Mouse (Mus musculus): ENCODE measurements at regions not wholly inside any gene's neighbourhood (a gene's known extent, or its start where the extent isn't known, plus 50 kb on each side); places are given as distances from the start of the nearest gene placed in this dataset.

DNA sequence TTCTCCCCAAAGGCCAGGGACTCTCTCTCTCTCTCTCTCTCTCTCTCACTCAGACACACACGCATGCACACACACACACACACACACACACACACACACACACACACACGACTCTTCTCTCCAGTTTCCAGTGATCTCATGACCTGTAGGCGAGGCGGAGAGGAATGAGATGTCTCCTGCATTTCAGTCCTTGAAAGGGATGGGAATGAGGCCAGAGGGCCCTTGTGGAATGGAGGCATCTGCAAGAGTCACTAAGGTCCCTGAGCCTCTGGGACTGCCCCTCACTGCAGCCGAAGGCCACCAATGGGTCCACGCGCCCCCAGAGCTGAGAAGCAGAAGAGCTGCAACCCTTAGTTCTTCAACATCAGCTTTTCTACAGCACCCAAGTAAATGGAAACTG is 66.6 kb upstream of the Lgalsl start:
- no peak overlapping the region for H3ac ChIP-seq (ENCODE audit: control insufficient read depth, insufficient read length, low read depth)
- H3K4me3 ChIP-seq (ENCODE audit: insufficient read depth, poor library complexity, severe bottlenecking), result no peak overlapping the region
- no peak for TF ChIP-seq FOSL1 (IDR thresholded peaks at IDR 0.05; ENCODE audit: insufficient read depth, low read length, poor library complexity, severe bottlenecking)
- no peak for TF ChIP-seq USF1 (IDR thresholded peaks at IDR 0.05; ENCODE audit: low read depth)
- TF ChIP-seq CEBPB (IDR thresholded peaks at IDR 0.05; ENCODE audit: low read depth), result no peak
- no peak for TF ChIP-seq MYOD1 (IDR thresholded peaks at IDR 0.05; ENCODE audit: control insufficient read depth, insufficient read length, low read depth)
- TF ChIP-seq MYOG (IDR thresholded peaks at IDR 0.05; ENCODE audit: control insufficient read depth, extremely low read depth, insufficient read length), result no peak
- no peak for TF ChIP-seq CTCF (IDR thresholded peaks at IDR 0.05; ENCODE audit: control insufficient read depth, insufficient read depth, insufficient read length)
- no peak for TF ChIP-seq MAX (IDR thresholded peaks at IDR 0.05)
- H3K79me3 ChIP-seq (ENCODE audit: low read depth), result no peaks in the 10 kb centered on the region
- peaks cover 54% of the 10 kb centered on the region for H3K27me3 ChIP-seq (ENCODE audit: control insufficient read depth, insufficient read depth, insufficient read length)
- H3K79me2 ChIP-seq (ENCODE audit: control insufficient read depth, insufficient read depth), result no peaks in the 10 kb centered on the region
- no peaks in the 10 kb centered on the region for H3K36me3 ChIP-seq (ENCODE audit: control insufficient read depth, insufficient read depth)

DNA sequence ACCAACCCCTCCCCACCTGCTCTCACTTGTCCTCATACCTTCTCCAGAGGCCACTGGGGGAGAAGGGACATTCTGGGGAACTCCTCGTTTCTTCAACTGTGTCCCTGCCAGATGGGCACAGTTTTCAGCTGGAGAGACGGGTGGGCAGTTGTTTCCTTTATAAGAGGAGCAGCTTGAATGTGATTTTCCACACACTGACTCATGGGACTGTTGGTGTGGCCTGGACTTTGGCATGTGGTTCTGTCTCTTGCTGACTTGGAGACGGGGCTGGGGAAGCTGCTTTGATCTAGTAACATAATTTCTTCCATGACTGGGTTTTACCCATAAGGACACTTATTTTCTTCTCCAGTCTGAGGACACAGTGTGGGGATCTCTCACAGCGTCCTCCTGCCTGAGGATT is 67.7 kb upstream of the Lgalsl start:
- Histone ChIP-seq H3K79me2 (ENCODE audit: control insufficient read depth, insufficient read depth) (no peaks in the 10 kb centered on the region), H3K27me3 (ENCODE audit: control insufficient read depth, insufficient read depth, insufficient read length) (peaks cover 53% of the 10 kb centered on the region), H3K36me3 (ENCODE audit: control insufficient read depth, insufficient read depth) (no peaks in the 10 kb centered on the region), H3K4me3 (ENCODE audit: insufficient read depth, poor library complexity, severe bottlenecking) (no peak overlapping the region), H3ac (ENCODE audit: control insufficient read depth, insufficient read length, low read depth) (no peak overlapping the region), H3K79me3 (ENCODE audit: low read depth) (no peaks in the 10 kb centered on the region)
- TF ChIP-seq USF1 (IDR thresholded peaks at IDR 0.05; ENCODE audit: low read depth) (no peak), MAX (IDR thresholded peaks at IDR 0.05) (no peak), MYOD1 (IDR thresholded peaks at IDR 0.05; ENCODE audit: control insufficient read depth, insufficient read length, low read depth) (no peak), FOSL1 (IDR thresholded peaks at IDR 0.05; ENCODE audit: insufficient read depth, low read length, poor library complexity, severe bottlenecking) (no peak), MYOG (IDR thresholded peaks at IDR 0.05; ENCODE audit: control insufficient read depth, extremely low read depth, insufficient read length) (no peak), CTCF (IDR thresholded peaks at IDR 0.05; ENCODE audit: control insufficient read depth, insufficient read depth, insufficient read length) (no peak), CEBPB (IDR thresholded peaks at IDR 0.05; ENCODE audit: low read depth) (no peak)

DNA sequence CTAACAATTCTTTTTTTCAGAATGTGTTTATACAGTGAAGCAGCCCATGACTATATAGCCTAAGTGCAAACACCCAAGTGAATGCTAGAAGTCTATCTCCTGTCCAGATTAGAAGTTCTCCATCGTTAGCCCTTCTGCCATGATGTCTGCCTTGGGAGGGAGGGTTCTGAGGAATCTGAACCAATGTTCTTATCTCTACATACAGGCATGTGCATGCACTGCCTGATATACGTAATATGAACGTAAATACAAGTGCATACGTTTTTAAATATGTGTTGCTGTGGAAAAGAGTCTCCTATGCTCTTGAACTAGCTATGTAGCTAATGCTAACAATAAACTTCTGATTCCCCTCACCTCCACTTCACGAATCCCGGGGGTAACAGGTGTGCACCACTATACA is 68.9 kb upstream of the Lgalsl start:
- peaks cover 47% of the 10 kb centered on the region for H3K27me3 ChIP-seq (ENCODE audit: control insufficient read depth, insufficient read depth, insufficient read length)
- no peaks in the 10 kb centered on the region for H3K36me3 ChIP-seq (ENCODE audit: control insufficient read depth, insufficient read depth)
- H3K79me3 ChIP-seq (ENCODE audit: low read depth), result no peaks in the 10 kb centered on the region
- H3K79me2 ChIP-seq (ENCODE audit: control insufficient read depth, insufficient read depth), result no peaks in the 10 kb centered on the region
- TF ChIP-seq USF1 (IDR thresholded peaks at IDR 0.05; ENCODE audit: low read depth) (no peak), MYOG (IDR thresholded peaks at IDR 0.05; ENCODE audit: control insufficient read depth, extremely low read depth, insufficient read length) (no peak), FOSL1 (IDR thresholded peaks at IDR 0.05; ENCODE audit: insufficient read depth, low read length, poor library complexity, severe bottlenecking) (no peak), MYOD1 (IDR thresholded peaks at IDR 0.05; ENCODE audit: control insufficient read depth, insufficient read length, low read depth) (no peak), CTCF (IDR thresholded peaks at IDR 0.05; ENCODE audit: control insufficient read depth, insufficient read depth, insufficient read length) (no peak), CEBPB (IDR thresholded peaks at IDR 0.05; ENCODE audit: low read depth) (no peak), MAX (IDR thresholded peaks at IDR 0.05) (no peak)
- no peak overlapping the region for H3ac ChIP-seq (ENCODE audit: control insufficient read depth, insufficient read length, low read depth)
- no peak overlapping the region for H3K4me3 ChIP-seq (ENCODE audit: insufficient read depth, poor library complexity, severe bottlenecking)

DNA sequence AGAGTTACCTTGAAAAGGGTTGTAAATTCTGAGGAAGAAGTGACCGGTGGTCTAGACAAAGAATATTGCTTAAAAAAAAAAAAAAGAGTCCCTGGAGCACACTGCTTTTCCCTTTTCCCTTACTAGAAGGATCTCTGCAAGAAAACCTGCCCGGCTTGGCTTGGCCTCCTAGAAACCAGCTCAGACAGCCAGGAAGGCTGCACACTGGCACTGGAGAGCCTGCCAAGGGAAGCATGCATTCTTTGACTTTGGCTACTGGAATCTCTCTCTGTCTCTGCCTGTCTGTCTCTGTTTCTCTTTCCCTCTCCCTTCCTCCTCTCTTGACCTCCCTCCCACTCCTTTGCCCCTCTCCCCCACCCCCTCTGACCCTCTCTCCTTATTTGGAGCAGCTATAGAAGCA is 71.1 kb upstream of the Lgalsl start:
- H3ac ChIP-seq (ENCODE audit: control insufficient read depth, insufficient read length, low read depth), result no peak overlapping the region
- H3K79me2 ChIP-seq (ENCODE audit: control insufficient read depth, insufficient read depth), result no peaks in the 10 kb centered on the region
- TF ChIP-seq FOSL1 (IDR thresholded peaks at IDR 0.05; ENCODE audit: insufficient read depth, low read length, poor library complexity, severe bottlenecking) (no peak), CTCF (IDR thresholded peaks at IDR 0.05; ENCODE audit: control insufficient read depth, insufficient read depth, insufficient read length) (no peak)
- peaks cover 51% of the 10 kb centered on the region for H3K27me3 ChIP-seq (ENCODE audit: control insufficient read depth, insufficient read depth, insufficient read length)
- no peaks in the 10 kb centered on the region for H3K36me3 ChIP-seq (ENCODE audit: control insufficient read depth, insufficient read depth)
- no peaks in the 10 kb centered on the region for H3K79me3 ChIP-seq (ENCODE audit: low read depth)
- H3K4me3 ChIP-seq (ENCODE audit: insufficient read depth, poor library complexity, severe bottlenecking), result no peak overlapping the region

DNA sequence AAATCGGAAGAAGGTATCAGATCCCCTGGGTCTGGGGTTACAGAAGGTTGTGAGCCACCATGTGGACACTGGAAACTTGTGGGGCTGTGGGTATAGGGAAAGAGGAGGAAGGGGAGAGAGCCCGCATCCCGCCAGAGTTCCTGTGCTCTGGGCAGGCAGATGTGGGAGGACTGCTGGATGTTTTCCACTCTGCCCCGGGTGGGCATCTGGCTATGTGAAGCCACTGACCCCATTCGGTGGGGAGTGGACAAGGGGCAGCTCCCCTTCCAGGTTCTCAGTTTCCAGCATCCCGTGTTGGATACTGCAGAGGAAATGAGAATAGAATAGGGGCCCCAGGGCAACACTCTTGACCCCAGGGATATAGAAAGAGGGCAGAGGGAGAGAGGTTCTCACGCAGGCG is 72.1 kb upstream of the Lgalsl start:
- TF ChIP-seq FOSL1 (IDR thresholded peaks at IDR 0.05; ENCODE audit: insufficient read depth, low read length, poor library complexity, severe bottlenecking), result no peak
- no peaks in the 10 kb centered on the region for H3K36me3 ChIP-seq (ENCODE audit: control insufficient read depth, insufficient read depth)
- H3ac ChIP-seq (ENCODE audit: control insufficient read depth, insufficient read length, low read depth), result no peak overlapping the region
- H3K27me3 ChIP-seq (ENCODE audit: control insufficient read depth, insufficient read depth, insufficient read length), result peaks cover 54% of the 10 kb centered on the region
- H3K79me2 ChIP-seq (ENCODE audit: control insufficient read depth, insufficient read depth), result no peaks in the 10 kb centered on the region
- H3K79me3 ChIP-seq (ENCODE audit: low read depth), result no peaks in the 10 kb centered on the region
- H3K4me3 ChIP-seq (ENCODE audit: insufficient read depth, poor library complexity, severe bottlenecking), result no peak overlapping the region

DNA sequence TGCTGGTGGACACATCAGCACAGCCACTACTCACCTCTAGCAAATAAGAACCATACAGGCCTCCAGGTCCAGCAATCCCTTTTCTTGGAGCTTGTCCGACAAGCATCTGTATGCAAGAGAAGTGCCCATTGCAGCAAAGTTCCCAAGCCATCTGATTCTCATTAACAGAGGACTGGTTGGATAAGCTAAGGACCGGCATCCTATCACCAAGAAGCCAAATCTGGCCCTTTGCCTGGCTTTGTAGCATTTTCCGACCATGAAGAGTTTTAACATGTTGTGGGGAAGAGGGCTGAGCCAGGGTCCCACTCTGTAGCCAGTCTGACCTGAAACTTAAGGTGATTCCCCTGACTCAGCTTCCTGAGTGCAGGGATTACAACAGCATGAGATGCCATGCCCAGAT is 77.1 kb upstream of the Lgalsl start:
- Histone ChIP-seq H3K36me3 (ENCODE audit: control insufficient read depth, insufficient read depth) (no peaks in the 10 kb centered on the region), H3K79me3 (ENCODE audit: low read depth) (no peaks in the 10 kb centered on the region), H3K79me2 (ENCODE audit: control insufficient read depth, insufficient read depth) (no peaks in the 10 kb centered on the region), H3K27me3 (ENCODE audit: control insufficient read depth, insufficient read depth, insufficient read length) (peaks cover 23% of the 10 kb centered on the region), H3ac (ENCODE audit: control insufficient read depth, insufficient read length, low read depth) (no peak overlapping the region), H3K4me3 (ENCODE audit: insufficient read depth, poor library complexity, severe bottlenecking) (no peak overlapping the region)
- TF ChIP-seq MYOD1 (IDR thresholded peaks at IDR 0.05; ENCODE audit: control insufficient read depth, insufficient read length, low read depth) (no peak), CEBPB (IDR thresholded peaks at IDR 0.05; ENCODE audit: low read depth) (no peak), MYOG (IDR thresholded peaks at IDR 0.05; ENCODE audit: control insufficient read depth, extremely low read depth, insufficient read length) (no peak), MAX (IDR thresholded peaks at IDR 0.05) (no peak), CTCF (IDR thresholded peaks at IDR 0.05; ENCODE audit: control insufficient read depth, insufficient read depth, insufficient read length) (no peak), FOSL1 (IDR thresholded peaks at IDR 0.05; ENCODE audit: insufficient read depth, low read length, poor library complexity, severe bottlenecking) (no peak), USF1 (IDR thresholded peaks at IDR 0.05; ENCODE audit: low read depth) (no peak)

All from C2C12 (cell line).